Mouse (Mus musculus) heart, adult 2 months (tissue): Measurements from ENCODE around the gene Ano10. TPM values are rescaled to one million over a fixed set of nuclear protein-coding genes. Genes with fewer than 3 reads are reported as not detected.

Source experiments
- DNase-seq, 2 experiments: peaks; one replicate each; pipeline ENCODE4 v3.0.0; 2021
- H3K27ac ChIP-seq: fragments of 200-600 bp; 2 replicates; pipeline ENCODE4 v1.8.1; 2022
- H3K27me3 ChIP-seq: fragments of 200-500 bp; 2 replicates; pipeline ENCODE4 v1.6.1; 2012; ENCODE audit warnings: mild to moderate bottlenecking, low read length, inconsistent platforms, mixed read lengths; ENCODE audit not compliant: control insufficient read depth, insufficient read depth
- H3K36me3 ChIP-seq: fragments of 200-500 bp; 2 replicates; pipeline ENCODE4 v1.6.1; 2012; ENCODE audit warnings: low read length, inconsistent platforms; ENCODE audit not compliant: control insufficient read depth, insufficient read depth
- H3K4me1 ChIP-seq: fragments of 200-500 bp; 2 replicates; pipeline ENCODE4 v1.6.1; 2011; ENCODE audit warnings: low read length; ENCODE audit not compliant: control insufficient read depth, insufficient read depth
- H3K4me3 ChIP-seq: fragments of 200-600 bp; 2 replicates; pipeline ENCODE4 v1.8.1; 2022
- H3K79me2 ChIP-seq: fragments of 200-500 bp; replicated peaks from 2 replicates; pipeline ENCODE4 v1.6.1; 2012; ENCODE audit warnings: mild to moderate bottlenecking, inconsistent platforms, low read length, moderate library complexity, mixed read lengths; ENCODE audit not compliant: control insufficient read depth, insufficient read depth
- H3K9ac ChIP-seq: fragments of 200-500 bp; 2 replicates; pipeline ENCODE4 v1.6.1; 2012; ENCODE audit warnings: low read depth, mild to moderate bottlenecking, control low read depth, inconsistent platforms, low read length, mixed read lengths
- CTCF ChIP-seq: fragments of 200-600 bp; IDR thresholded peaks from 2 replicates; pipeline ENCODE4 v1.8.1; 2022; ENCODE audit warnings: antibody characterized with exemption, mild to moderate bottlenecking, moderate library complexity
- EP300 ChIP-seq: fragments of 200-500 bp; IDR thresholded peaks from 2 replicates; pipeline ENCODE4 v1.6.1; 2011; ENCODE audit warnings: low read depth, low read length, control low read depth; ENCODE audit not compliant: insufficient read depth
- POLR2A ChIP-seq: fragments of 200-500 bp; IDR thresholded peaks from 2 replicates; pipeline ENCODE4 v1.6.1; 2011; ENCODE audit warnings: mild to moderate bottlenecking, low read depth, low read length, control low read depth; ENCODE audit not compliant: insufficient read depth
- WGBS: fragments of 180-500 bp; shearing (Covaris S2); methylation state at CpG from one replicate; pipeline ENCODE4 v1.1.7; 2018; 5-methylcytosine and 5-hydroxymethylcytosine counted together
- intact Hi-C: fragments of 180-260 bp; cut with DNase I; formaldehyde crosslinking; loops from one replicate; pipeline ENCODE4 v1.15.1; 2025
- polyA plus RNA-seq: library from polyadenylated mRNA; depleted of rRNA; stranded (reverse); fragments of >200 nt; gene quantifications from 2 replicates; pipeline ENCODE4 v1.2.3, GENCODE M21; 2012
- total RNA-seq, 2 experiments: library from RNA; stranded (reverse); gene quantifications; 2 replicates each; pipeline ENCODE4 v1.2.3; 2021

Gene Ano10
- total and polyA plus RNA-seq, 3 experiments = 167 to 214 (median 180) TPM

- Histone ChIP-seq H3K79me2 (peaks cover 18% of the 10 kb centered on the region), H3K4me1 (peaks cover 41% of the 10 kb centered on the region), H3K36me3 (peaks cover 78% of the 10 kb centered on the region), H3K9ac (no peak overlapping the region), H3K27ac (peak overlapping the region; percentile 63), H3K27me3 (no peaks in the 10 kb centered on the region), H3K4me3 (no peak overlapping the region)
- peak in 1 of 2 experiments; percentile 39 for DNase-seq
- intact Hi-C loops = no loop called here
- TF ChIP-seq EP300 (no peak), POLR2A (no peak), CTCF (no peak)
- WGBS = 48% methylated on average over 4 of the region's 4 CpGs
These were observed 147.9 kb downstream of the Ano10 start for GRCm38 (mm10) chr9:122146124-122146870.

- Histone ChIP-seq H3K79me2 (peaks cover 18% of the 10 kb centered on the region), H3K4me1 (peaks cover 40% of the 10 kb centered on the region), H3K27ac (peak overlapping the region; percentile 63), H3K27me3 (no peaks in the 10 kb centered on the region), H3K36me3 (peaks cover 79% of the 10 kb centered on the region), H3K4me3 (no peak overlapping the region; the same call in 1 of the 2 replicates), H3K9ac (no peak overlapping the region)
- intact Hi-C loops = no loop called here
- no peak for TF ChIP-seq EP300
- no peak for TF ChIP-seq POLR2A
- peak in 1 of 2 experiments; percentile 23 for DNase-seq
These were observed 148.5 kb downstream of the Ano10 start for GRCm38 (mm10) chr9:122145677-122146076.

GRCm38 (mm10) chr9:122144776-122145175, 149.4 kb downstream of the Ano10 start:
- peak in 1 of 2 experiments; percentile 16 for DNase-seq
- no peaks in the 10 kb centered on the region for H3K27me3 ChIP-seq
- H3K4me3 ChIP-seq = no peak overlapping the region
- peaks cover 37% of the 10 kb centered on the region for H3K4me1 ChIP-seq
- WGBS = 96% methylated on average over 3 of the region's 3 CpGs
- H3K79me2 ChIP-seq = peaks cover 15% of the 10 kb centered on the region
- no peak overlapping the region for H3K9ac ChIP-seq
- TF ChIP-seq EP300 = no peak
- TF ChIP-seq POLR2A = no peak
- peak; percentile 66 for TF ChIP-seq CTCF
- H3K36me3 ChIP-seq = peaks cover 80% of the 10 kb centered on the region
- peak overlapping the region; percentile 64; the same call in 1 of the 2 replicates for H3K27ac ChIP-seq
- intact Hi-C loops = no loop called here

GRCm38 (mm10) chr9:122143219-122143618, 151.0 kb downstream of the Ano10 start:
- H3K4me1 ChIP-seq = peaks cover 38% of the 10 kb centered on the region
- peak; percentile 37 to 47 for DNase-seq
- H3K27ac ChIP-seq = peak overlapping the region; percentile 64
- no peaks in the 10 kb centered on the region for H3K27me3 ChIP-seq
- no peak overlapping the region for H3K4me3 ChIP-seq
- peak overlapping the region; percentile 8; the same call in 1 of the 2 replicates for H3K9ac ChIP-seq
- intact Hi-C loops = no loop called here
- H3K79me2 ChIP-seq = peaks cover 13% of the 10 kb centered on the region
- WGBS = 3% methylated on average over 1 of the region's 1 CpGs
- TF ChIP-seq POLR2A = no peak
- 0 out of 2 replicates have a peak, but pooled peaks have one; percentile 9 for TF ChIP-seq EP300
- H3K36me3 ChIP-seq = peaks cover 77% of the 10 kb centered on the region

DNA sequence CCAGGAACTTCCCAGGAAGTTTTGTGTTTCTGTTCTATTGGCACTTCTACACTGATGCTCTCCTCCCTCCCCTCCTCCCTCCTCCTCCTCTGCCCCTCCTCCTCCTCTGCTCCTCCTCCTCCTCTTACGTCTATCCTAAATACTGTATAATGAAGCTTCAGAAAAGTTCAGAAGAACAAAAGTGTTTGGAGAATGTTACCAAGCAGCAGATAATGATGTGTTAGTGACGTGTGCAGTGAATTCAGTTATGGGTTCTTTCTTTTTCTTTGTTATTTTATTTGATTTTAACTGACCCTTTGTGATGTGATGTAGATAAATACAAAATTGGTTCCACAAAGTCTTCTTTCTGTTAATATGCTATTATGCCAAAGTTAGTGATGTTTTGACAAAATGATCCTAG, 155.0 kb downstream of the Ano10 start:
- H3K4me3 ChIP-seq = no peak overlapping the region; the same call in 1 of the 2 replicates
- peak overlapping the region; percentile 30; the same call in 1 of the 2 replicates for H3K27ac ChIP-seq
- intact Hi-C loops = loop anchor here (5.0 kb wide), 1 partner anchor 33 kb away; no protein-coding TSS in a partner anchor
- TF ChIP-seq POLR2A (no peak), EP300 (no peak), CTCF (no peak)
- H3K9ac ChIP-seq = no peak overlapping the region
- WGBS = 28% methylated on average over 2 of the region's 2 CpGs
- H3K36me3 ChIP-seq = peaks cover 70% of the 10 kb centered on the region
- no peak for DNase-seq
- H3K27me3 ChIP-seq = no peaks in the 10 kb centered on the region
- H3K79me2 ChIP-seq = peaks cover 13% of the 10 kb centered on the region
- peaks cover 44% of the 10 kb centered on the region for H3K4me1 ChIP-seq
